Mouse (Mus musculus): ENCODE data around the gene Gm609. TPM values are rescaled to one million over a fixed set of nuclear protein-coding genes. Genes with fewer than 3 reads are reported as not detected.

The Gm609 gene
- total and polyA plus RNA-seq, 2 experiments from 2014 or later: not detected

DNA sequence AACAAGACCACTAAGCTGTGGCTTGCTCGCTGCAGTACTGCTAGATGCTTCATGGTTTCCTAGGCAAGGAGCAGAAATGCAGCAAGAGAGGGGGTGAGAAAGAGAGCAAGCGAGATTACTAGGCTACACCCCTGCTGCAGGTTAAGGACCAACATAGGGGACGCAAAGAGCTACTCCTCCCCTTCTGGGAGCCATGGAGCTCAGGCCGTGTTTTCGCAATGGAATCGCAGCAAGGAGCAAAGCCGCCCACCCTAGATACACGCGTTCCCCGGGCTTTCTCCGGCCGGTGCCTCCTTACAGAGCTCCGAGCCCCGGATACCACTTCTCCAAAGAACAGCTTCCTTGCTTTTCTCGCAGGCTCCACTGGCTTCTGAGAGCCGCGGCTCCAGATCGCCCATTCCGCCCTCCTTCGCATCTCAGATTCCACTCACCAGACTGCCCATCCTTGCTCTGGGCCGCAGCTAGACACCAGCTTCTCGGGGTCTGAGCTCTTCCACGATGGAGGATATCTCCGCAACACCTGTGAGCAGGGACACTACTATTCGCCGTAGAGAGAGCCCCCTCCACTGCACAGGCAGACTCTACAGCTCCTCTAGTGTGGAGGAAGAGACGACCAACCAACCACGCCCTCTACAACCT, 84.2 kb downstream of the Gm609 start, which contains the start of gene Cd200:
Gene Cd200 (minus strand): TSS at position 629 of the 639 bp plus-strand sequence.
- Histone ChIP-seq H3K27ac (peak within 1 kb of the TSS; percentile 98), H3K9me3 (ENCODE audit: low read length) (no peaks in the 10 kb centered on the region), H3K4me1 (ENCODE audit: insufficient read depth, low read length) (no peaks in the 10 kb centered on the region), H3K27me3 (ENCODE audit: insufficient read depth, low read length) (no peaks in the 10 kb centered on the region), H3K9ac (replicated peaks; ENCODE audit: low read length) (peak within 1 kb of the TSS; percentile 90), H3K4me2 (ENCODE audit: low read depth, low read length) (peak within 1 kb of the TSS; percentile 64), H3K4me3 (ENCODE audit: low read length) (peak within 1 kb of the TSS; percentile 81), H3K36me3 (ENCODE audit: insufficient read depth, low read length) (no peaks in the 10 kb centered on the region)
- WGBS: 0% methylated on average over 28 of the region's 28 CpGs
- DNase-seq (ENCODE audit: low spot score): peak; percentile 85
- peak; percentile 66 for TF ChIP-seq CTCF (IDR thresholded peaks at IDR 0.05; ENCODE audit: low read depth)
- peak; percentile 98 for ATAC-seq

GRCm38 (mm10) chr16:45407645-45408400, 84.9 kb downstream of the Gm609 start:
- H3K9me3 ChIP-seq (ENCODE audit: low read length): no peaks in the 10 kb centered on the region
- H3K36me3 ChIP-seq (ENCODE audit: insufficient read depth, low read length): no peaks in the 10 kb centered on the region
- H3K27ac ChIP-seq: peak overlapping the region; percentile 98
- TF ChIP-seq CTCF (IDR thresholded peaks at IDR 0.05; ENCODE audit: low read depth): no peak
- WGBS: 18% methylated on average over 9 of the region's 9 CpGs
- H3K4me3 ChIP-seq (ENCODE audit: low read length): peak overlapping the region; percentile 81
- peak overlapping the region; percentile 90 for H3K9ac ChIP-seq (replicated peaks; ENCODE audit: low read length)
- H3K27me3 ChIP-seq (ENCODE audit: insufficient read depth, low read length): no peaks in the 10 kb centered on the region
- peak overlapping the region; percentile 64 for H3K4me2 ChIP-seq (ENCODE audit: low read depth, low read length)
- H3K4me1 ChIP-seq (ENCODE audit: insufficient read depth, low read length): no peaks in the 10 kb centered on the region
- ATAC-seq: no peak
- DNase-seq (ENCODE audit: low spot score): peak; percentile 52

DNA sequence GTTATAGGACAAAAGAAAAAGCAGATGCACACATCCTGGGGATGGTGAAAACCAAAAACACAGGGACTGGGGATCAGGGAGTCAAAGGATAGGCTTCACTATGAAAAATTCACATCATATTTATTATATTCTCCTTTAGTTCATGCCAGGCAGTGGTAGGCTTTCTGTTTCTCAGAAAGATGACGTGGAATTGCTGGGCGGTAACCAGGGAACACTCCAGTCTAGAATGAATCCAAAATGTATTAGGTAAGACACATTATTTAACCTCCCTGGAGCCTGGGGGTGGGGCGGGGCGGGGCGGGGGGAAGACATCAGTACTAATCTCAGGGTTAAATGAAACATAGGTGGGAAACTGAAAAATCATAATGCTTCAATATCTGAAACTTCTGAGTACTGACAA, 85.7 kb downstream of the Gm609 start:
- H3K4me1 ChIP-seq (ENCODE audit: insufficient read depth, low read length): no peaks in the 10 kb centered on the region
- peak overlapping the region; percentile 81 for H3K4me3 ChIP-seq (ENCODE audit: low read length)
- H3K4me2 ChIP-seq (ENCODE audit: low read depth, low read length): peak overlapping the region; percentile 64
- H3K9ac ChIP-seq (replicated peaks; ENCODE audit: low read length): peak overlapping the region; percentile 90
- peak overlapping the region; percentile 98 for H3K27ac ChIP-seq
- no peaks in the 10 kb centered on the region for H3K27me3 ChIP-seq (ENCODE audit: insufficient read depth, low read length)
- ATAC-seq (no peak), DNase-seq (ENCODE audit: low spot score) (peak; percentile 18)
- 67% methylated on average over 5 of the region's 5 CpGs for WGBS
- H3K36me3 ChIP-seq (ENCODE audit: insufficient read depth, low read length): no peaks in the 10 kb centered on the region
- no peak for TF ChIP-seq CTCF (IDR thresholded peaks at IDR 0.05; ENCODE audit: low read depth)
- no peaks in the 10 kb centered on the region for H3K9me3 ChIP-seq (ENCODE audit: low read length)

- no peaks in the 10 kb centered on the region for H3K9me3 ChIP-seq (ENCODE audit: low read length)
- DNase-seq (ENCODE audit: low spot score) (no peak), ATAC-seq (no peak)
- H3K27ac ChIP-seq: no peak overlapping the region
- 0 out of 2 replicates have a peak, but pooled peaks cover 2% of the 10 kb centered on the region for H3K4me1 ChIP-seq (ENCODE audit: insufficient read depth, low read length)
- no peak overlapping the region for H3K4me3 ChIP-seq (ENCODE audit: low read length)
- no peaks in the 10 kb centered on the region for H3K36me3 ChIP-seq (ENCODE audit: insufficient read depth, low read length)
- 60% methylated on average over 2 of the region's 2 CpGs for WGBS
- TF ChIP-seq CTCF (IDR thresholded peaks at IDR 0.05; ENCODE audit: low read depth): no peak
- no peaks in the 10 kb centered on the region for H3K27me3 ChIP-seq (ENCODE audit: insufficient read depth, low read length)
- no peak overlapping the region for H3K9ac ChIP-seq (replicated peaks; ENCODE audit: low read length)
- H3K4me2 ChIP-seq (ENCODE audit: low read depth, low read length): no peak overlapping the region
Measured at GRCm38 (mm10) chr16:45402951-45403350, 89.8 kb downstream of the Gm609 start.

GRCm38 (mm10) chr16:45402036-45402435, 90.7 kb downstream of the Gm609 start:
- Histone ChIP-seq H3K4me3 (ENCODE audit: low read length) (no peak overlapping the region), H3K4me1 (ENCODE audit: insufficient read depth, low read length) (0 out of 2 replicates have a peak, but pooled peaks cover 2% of the 10 kb centered on the region), H3K27ac (no peak overlapping the region), H3K36me3 (ENCODE audit: insufficient read depth, low read length) (no peaks in the 10 kb centered on the region), H3K4me2 (ENCODE audit: low read depth, low read length) (no peak overlapping the region), H3K9me3 (ENCODE audit: low read length) (no peaks in the 10 kb centered on the region), H3K9ac (replicated peaks; ENCODE audit: low read length) (no peak overlapping the region), H3K27me3 (ENCODE audit: insufficient read depth, low read length) (no peaks in the 10 kb centered on the region)
- WGBS: 93% methylated on average over 1 of the region's 1 CpGs
- TF ChIP-seq CTCF (IDR thresholded peaks at IDR 0.05; ENCODE audit: low read depth): no peak
- DNase-seq (ENCODE audit: low spot score) (no peak), ATAC-seq (no peak)

- Histone ChIP-seq H3K36me3 (ENCODE audit: insufficient read depth, low read length) (peaks cover 10% of the 10 kb centered on the region; the same call in 1 of the 2 replicates), H3K9ac (replicated peaks; ENCODE audit: low read length) (no peak overlapping the region), H3K4me2 (ENCODE audit: low read depth, low read length) (no peak overlapping the region), H3K27ac (no peak overlapping the region), H3K4me1 (ENCODE audit: insufficient read depth, low read length) (0 out of 2 replicates have a peak, but pooled peaks cover 2% of the 10 kb centered on the region), H3K27me3 (ENCODE audit: insufficient read depth, low read length) (no peaks in the 10 kb centered on the region), H3K4me3 (ENCODE audit: low read length) (no peak overlapping the region), H3K9me3 (ENCODE audit: low read length) (no peaks in the 10 kb centered on the region)
- TF ChIP-seq CTCF (IDR thresholded peaks at IDR 0.05; ENCODE audit: low read depth): no peak
- 60% methylated on average over 9 of the region's 9 CpGs for WGBS
- no peak for ATAC-seq
- no peak for DNase-seq (ENCODE audit: low spot score)
Measured at GRCm38 (mm10) chr16:45399947-45400555, 92.7 kb downstream of the Gm609 start.
